Mouse (Mus musculus) T-helper 2 cell (primary cell): ENCODE measurements around the gene Nectin1.

ENCODE experiments used
- in situ Hi-C: fragments of 300-600 bp; cut with MboI, MseI; formaldehyde crosslinking; loops from one replicate; pipeline ENCODE4 v1.15.1; 2025; ENCODE audit warnings: high pct_unique_total_duplicates

Gene Nectin1

DNA sequence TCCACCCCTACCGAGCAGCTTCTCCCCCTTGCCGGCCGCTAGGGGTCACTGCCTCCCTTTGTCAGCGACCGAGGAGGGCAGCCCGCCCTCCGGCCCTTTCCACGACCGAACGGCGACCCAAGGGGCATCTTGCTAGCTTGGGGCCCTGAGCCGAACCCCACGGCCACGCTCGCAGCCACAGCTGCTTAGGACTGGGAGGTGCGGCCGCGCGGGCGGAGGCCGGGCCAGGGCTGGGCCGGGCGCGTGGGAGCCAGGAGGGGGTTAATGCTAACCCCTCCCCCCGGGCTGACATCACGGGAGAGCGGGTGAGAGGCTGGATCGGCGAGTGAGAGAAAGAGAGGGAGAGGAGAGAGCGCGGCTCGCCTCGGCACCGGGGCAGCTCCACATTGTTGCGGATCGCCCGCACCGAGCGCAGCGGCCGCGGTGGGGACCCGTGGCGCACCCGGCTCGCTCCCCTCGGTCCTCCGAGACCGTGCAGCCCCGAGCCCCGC is at the start of gene Nectin1:
Gene Nectin1 (plus strand): TSS at position 338 of the 491 bp plus-strand sequence.
- in situ Hi-C loops = loop anchor here (25.0 kb wide), 1 partner anchor 344 kb away; no protein-coding TSS in a partner anchor

DNA sequence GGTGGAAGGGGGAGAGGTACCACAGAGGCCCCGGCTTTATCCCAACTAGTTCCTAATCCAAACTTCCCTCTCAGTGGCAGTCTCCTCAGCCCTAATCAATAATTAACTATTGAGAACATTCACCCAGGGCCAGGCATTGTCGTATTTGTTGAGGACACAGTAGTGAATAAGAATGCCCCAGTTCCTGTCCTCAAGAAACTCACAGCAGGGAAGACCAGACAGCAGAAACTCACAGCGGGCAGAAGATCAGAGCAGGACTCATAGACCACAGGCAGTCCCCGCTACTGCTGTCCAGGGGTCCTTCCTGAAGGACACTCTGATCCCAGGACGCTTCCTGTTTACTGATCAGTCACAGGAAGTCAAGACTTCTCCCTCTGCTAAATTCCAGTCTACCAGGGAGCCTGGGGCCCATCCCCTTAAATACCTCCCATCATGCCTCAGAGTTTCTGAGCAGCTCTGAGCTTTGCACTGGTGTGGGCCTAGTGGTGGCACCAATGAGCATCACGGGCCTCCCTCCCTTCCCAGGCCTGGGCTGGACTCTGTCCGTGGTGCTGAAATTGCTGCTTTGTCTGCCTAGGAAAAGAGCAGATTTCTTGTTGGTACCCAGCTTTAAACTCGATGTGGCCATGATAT is 45.6 kb upstream of the Nectin1 start:
- in situ Hi-C loops = no loop called here

DNA sequence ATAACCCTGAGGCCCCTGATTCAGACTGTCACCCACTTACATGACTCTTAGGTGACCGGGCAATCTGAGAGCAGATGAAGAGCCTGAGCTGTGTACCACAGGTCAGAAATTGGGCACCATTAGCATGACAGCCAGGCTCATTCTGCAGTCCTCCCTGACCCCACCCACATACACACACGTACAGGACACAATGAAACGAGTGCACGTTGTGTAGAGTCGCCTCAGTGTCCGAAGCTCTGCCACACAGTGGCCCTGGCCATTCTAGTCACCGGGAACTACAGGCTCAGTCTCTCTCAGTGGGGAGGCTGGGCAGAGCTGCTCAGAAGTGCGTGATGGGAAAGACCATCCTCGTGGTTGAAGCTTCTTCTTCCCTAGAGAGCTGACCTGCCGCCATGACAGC is 44.9 kb upstream of the Nectin1 start:
- in situ Hi-C loops = no loop called here

DNA sequence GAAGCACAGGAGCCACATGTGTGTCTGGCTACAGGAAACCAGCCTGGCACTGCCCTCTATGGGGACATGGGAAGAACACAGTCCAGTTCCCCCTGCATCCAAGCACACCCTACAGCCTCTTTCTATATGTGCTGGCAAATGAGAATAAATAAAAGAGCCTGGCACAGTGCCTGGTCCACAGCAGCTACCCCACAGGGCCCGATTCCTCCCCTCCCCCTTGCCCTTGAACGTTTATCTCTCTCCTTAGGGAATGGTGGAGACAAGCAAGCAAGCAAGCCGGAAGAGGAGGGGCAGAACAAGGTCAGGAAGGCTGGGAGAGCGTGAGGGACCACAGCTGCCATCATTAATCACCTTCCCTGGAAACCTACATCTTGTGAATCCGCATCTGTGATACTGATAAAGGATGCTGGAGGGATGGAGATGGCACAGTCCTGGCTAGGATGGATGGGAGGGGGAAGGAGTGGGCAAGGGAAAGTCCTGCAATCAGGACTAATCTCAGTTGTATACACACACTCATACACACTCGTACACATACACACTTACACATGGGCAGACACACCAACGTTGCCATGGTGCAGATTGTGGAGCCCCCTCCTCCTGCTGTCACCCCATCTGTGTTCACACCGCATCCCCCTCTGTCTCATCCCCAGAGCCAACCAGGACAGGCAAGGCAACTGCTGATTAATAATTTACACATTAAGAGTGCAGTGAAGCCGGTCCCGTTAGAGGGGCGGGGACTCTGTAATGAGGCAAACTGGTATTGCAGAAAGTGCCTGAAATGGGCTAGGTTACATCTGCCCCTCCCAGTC is 44.2 kb upstream of the Nectin1 start:
- in situ Hi-C loops = no loop called here

DNA sequence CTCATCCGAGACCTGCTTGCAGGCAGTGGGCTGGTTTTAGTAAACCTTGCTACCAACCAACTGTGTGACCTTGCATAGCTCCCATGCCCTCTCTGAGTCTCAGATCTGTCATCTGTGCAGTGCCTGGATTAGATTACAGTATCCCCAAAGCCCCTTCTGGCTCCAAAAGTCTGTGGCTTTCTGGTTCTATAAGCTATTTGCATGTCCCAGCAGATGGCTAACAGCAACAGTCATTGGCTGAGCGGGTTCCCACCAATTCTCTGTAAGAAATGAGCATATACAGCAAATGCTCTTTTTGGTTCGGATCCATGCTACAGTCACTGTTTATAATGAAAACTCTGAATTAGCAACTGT is 43.6 kb upstream of the Nectin1 start:
- in situ Hi-C loops = no loop called here

DNA sequence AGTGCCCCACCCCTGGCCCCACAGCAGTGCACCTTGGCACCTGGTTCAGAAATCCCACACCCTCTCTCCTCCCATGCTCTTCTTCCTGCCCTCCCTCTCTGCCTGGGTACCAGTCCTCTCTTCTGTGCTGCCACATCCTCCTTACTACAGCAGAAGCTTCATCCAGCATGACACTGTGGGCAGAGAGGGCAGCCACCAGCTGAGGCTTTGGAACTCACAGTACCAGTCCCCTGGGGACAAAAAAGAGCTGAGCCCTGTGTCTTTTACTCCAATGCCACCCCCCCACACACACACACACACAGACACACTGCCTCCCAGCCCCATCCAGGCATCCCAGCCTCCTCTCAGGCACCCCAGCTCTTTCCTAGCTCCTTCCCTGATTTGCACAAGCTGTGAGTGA is 42.0 kb upstream of the Nectin1 start:
- in situ Hi-C loops = no loop called here

DNA sequence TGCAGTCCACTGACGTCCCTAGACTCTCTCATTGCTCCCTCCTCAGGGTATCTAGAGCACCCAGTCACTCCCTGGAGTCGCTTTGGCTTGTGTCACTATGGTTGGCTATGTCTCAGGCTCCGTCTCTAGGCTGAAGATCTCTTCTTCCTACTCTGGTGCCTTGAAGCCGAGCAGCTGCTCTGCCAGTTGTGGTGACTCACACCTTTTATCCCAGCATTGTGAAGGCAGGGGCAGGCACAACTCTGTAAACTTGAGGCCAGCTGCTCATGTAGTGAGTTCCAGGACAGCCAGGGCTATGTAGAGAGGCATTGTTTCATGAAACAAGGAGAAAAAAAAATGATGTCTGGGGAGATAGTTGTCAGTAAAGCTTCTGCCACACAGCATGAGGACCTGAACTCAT is 36.2 kb upstream of the Nectin1 start:
- in situ Hi-C loops = no loop called here

DNA sequence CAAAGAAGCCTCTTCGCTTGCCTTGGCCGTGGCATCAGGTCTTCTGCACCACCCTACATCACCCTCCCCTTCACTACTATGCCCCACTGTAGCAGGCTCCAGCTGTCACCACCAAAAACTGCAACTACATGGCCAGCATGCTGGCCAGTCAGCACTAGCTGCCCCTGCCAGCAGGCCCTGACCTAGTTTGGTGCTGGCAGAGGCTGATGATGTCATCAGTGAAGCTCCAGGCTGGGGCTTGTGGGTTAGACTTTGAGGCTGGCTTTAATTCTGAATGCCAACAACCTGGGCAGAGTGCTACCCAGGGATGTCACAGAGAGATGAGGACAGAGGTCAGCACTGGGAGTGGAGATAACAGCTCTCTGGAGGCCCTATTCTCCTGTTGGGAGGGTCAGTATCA is 35.1 kb upstream of the Nectin1 start:
- in situ Hi-C loops = no loop called here

DNA sequence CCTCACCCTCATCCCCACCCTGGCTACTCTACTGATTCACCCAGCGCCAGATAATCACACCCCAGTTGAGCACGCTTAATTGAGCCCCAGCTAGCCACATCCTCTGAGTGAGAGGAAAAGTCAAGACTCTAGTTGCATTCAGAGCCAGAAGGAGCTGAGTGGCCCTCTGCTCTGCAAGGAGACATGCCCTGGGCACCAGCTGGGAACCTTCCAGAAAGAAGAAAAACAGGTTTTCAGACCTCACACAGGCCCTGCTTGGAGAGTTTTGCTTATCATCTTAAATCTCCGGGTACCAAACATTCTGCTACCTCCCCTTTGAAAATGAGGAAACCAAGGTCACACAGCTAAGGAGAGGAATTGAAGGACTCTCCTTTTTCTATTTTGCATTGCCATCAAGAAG is 30.4 kb upstream of the Nectin1 start:
- in situ Hi-C loops = no loop called here

DNA sequence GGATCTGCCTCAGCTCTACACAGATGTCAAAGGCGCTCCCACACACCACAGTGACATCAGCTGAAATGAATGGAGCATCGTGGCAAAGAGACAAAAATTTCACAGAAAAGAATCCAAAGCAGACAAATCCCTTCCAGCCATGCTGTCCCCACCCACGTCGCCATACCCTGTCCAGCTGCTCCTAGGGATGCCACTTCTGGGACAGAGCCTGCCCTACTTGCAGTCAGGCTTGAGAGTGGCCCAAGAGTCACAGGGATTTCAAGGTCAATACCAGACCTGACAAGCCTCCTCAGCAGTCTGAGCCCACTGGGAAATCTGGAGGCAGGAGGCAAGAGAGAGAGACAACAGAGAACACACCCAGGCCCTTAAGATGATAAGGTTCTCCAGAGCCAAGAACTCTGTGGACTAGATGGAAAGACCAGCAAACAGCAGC is 24.4 kb upstream of the Nectin1 start:
- in situ Hi-C loops = no loop called here

DNA sequence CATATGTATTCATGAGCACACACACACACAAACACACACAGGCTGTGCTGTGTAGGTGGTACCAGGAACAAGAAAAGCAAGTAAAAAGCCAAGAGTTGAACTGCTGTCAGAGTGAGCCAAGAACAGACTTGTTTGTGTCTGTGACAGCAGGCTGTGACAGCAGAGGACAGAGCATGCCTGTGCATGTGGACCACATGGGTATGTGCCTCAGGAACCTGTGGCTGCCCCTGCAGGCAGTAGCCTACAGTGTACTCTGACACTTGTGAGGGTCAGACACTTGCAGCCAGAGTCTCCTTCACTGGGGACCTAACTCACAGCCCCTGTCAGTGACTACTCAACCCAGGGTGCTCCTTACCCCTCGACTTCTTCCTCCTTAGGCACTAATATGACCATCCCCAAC is 23.7 kb upstream of the Nectin1 start:
- in situ Hi-C loops = no loop called here

DNA sequence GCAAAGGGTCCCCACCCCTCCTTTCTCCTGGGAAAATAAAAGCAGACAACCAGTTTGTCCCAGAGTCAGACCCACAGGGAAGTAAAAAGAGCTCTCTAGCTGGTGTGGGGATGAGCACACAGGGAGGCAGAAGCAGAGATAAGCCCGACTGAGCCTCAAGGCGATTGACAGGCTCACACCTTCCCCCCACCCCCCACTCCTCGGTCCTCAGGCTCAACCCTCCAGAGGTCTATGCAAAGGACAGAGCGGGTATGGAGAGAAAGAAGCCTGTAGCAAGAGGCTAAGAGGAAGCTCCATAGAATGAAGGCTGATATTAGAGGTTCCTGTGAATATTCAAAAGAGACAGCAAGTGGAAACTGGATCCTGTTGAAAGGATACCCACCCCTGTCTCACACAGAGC is 19.7 kb upstream of the Nectin1 start:
- in situ Hi-C loops = no loop called here

DNA sequence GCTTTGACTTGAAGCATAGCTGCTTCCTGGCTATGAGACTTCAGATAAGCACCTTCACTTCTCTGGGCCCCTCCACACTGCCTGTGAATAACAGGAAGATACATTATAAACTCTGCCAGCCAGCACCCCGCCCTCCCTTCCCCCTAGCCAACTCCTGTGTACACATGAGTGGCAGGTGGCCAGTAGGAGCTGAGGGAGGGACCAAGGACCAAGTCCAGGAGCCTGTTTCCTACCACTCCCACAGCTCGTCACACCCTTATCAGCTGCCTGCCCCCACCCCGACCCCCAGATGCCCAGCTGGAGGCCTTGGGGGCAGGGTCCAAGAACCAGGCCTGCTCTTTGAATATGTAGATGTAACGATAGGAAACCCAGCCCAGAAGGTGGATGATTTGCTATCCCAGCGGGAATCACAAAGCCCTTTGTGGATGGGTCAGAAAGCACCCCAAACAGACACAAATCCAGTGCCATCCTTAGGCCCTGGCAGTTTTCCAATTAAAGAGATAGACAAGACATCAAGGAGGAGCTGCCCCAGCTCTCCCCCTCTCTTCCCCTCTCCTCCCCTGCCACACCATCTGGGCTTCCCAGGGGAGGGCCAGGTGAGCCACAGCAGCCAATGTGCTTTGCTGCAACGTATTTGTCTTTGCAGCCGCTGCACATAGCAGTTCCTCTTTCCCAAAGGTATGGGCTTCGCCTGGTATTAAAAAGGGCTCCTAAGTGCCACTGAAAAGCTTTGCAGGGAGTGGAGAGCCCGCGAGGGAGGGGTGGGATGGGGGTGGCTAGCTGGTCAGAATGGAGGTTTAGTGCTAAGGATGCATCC is 14.1 kb upstream of the Nectin1 start:
- in situ Hi-C loops = loop anchor here (25.0 kb wide), 1 partner anchor 358 kb away; no protein-coding TSS in a partner anchor

DNA sequence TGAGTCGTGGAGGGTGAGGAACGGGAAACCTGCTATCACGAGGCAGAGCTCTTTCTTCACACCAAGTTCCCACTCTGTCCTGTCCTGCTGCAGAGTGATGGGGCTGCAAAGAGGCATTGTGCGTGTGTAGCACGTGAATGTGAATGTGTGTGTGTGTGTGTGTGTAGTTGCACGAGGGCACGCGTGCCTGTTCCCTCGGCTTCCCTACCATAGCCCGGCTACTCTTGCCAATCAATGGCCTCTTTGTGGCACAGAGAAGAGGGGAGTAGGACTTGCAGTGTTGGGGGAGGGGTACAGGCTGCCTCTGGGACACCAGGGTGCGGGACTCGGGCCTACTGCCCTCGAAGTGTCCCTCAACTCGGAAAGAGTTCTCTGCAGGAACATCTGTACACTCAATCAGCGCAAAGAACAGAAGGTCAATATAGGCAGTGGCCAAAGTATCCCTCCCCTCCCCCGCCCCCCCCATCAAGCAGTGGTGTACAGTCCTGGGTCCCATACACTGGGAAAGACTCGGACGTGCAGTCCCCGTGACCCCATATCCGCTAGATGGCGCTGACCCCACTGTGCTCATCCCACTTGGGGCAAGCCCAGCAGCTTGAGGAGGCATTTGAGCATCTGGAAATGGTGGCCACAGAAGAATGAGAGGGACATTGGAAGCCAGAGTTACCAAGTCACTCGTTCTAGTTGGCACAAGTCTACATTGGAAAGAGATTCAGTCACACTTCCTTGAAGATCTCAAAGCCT is 13.3 kb upstream of the Nectin1 start:
- in situ Hi-C loops = loop anchor here (25.0 kb wide), 1 partner anchor 357 kb away; no protein-coding TSS in a partner anchor

DNA sequence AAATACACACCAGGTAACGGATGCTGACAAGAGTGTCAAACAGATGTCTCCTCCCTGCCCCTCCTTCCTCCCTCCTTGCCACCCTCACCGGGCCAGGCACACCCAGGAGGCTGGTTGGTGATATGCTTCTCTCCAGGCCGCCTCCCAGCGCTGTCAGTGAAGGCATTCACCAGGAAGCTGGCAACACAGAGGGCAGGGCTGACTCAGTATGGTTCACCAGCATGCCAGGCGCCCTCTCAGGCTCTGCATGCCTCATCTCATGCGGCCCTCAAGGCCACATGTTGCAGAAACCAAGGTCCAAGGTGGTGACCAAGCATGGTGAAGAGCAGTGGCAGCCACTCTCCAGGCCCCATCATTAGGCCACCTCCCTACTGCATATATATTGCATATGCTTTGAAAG is 11.9 kb upstream of the Nectin1 start:
- in situ Hi-C loops = loop anchor here (25.0 kb wide), 1 partner anchor 355 kb away; no protein-coding TSS in a partner anchor

DNA sequence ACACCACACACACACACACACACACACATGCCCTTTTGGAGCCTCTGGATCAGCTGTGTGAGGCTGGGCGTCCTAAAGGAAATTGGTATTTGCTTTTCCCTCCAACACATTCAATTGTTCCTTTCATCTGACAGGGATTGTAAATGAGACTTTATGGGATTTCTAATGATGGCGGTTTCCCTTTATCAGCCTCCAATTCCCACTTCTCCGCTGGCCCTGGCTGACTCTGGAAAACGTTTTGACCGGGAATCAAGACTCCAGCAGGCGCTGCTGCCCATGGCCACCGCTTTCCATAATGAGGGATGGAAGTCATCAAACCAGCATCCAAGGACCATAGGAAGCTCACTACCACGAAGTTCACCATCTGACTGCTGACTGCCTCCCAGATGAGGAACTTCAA is 11.1 kb upstream of the Nectin1 start:
- in situ Hi-C loops = loop anchor here (25.0 kb wide), 1 partner anchor 355 kb away; no protein-coding TSS in a partner anchor

DNA sequence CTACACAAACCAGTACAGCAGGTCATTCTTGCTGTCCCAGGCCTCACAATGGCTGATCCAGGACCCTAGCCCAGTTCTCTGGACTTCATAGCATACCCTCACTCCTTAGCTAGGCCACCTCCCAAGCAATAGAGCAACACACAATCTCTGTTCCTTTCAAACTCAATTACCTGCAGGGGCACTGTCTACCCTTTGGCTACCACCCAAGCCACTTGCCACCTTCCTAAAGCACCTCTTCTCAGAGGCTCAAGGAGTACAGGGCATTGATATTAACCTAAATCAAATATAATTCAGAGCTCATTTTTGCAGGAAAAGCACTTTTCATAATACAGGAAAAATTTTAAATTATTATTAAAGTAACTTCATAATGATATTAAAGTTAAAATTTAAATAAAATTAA is 8.8 kb upstream of the Nectin1 start:
- in situ Hi-C loops = loop anchor here (25.0 kb wide), 1 partner anchor 352 kb away; no protein-coding TSS in a partner anchor

DNA sequence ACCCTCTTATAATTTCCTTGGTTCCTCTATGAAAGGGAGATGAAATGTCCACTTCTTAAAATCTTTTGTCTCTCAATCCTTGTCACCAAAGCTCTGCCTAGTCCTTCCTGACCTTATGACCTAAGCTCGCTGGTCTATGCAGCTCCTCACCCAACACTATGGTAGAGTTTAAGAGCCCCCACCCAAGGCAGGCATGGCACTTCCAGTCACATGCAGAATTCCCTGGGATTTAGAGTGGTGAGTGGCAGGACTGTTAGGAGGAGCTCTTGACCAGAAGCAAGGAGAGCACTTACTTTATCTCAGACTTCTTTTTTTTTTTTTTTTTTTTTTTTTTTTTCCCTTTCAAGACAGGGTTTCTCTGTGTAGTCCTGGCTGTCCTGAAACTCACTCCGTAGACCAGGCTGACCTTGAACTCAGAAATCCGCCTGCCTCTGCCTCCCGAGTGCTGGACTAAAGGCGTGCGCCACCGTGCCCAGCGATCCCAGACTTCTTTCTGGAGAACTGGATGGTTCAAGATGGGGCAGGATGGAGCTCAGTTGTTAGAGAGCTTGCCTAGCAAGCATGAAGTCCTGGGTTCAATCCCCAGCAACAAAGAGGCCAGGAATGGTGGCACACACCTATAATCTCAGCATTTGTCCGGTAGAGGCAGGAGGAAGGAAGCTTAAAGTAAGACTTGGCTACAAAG is 7.6 kb upstream of the Nectin1 start:
- in situ Hi-C loops = loop anchor here (25.0 kb wide), 1 partner anchor 351 kb away; no protein-coding TSS in a partner anchor

DNA sequence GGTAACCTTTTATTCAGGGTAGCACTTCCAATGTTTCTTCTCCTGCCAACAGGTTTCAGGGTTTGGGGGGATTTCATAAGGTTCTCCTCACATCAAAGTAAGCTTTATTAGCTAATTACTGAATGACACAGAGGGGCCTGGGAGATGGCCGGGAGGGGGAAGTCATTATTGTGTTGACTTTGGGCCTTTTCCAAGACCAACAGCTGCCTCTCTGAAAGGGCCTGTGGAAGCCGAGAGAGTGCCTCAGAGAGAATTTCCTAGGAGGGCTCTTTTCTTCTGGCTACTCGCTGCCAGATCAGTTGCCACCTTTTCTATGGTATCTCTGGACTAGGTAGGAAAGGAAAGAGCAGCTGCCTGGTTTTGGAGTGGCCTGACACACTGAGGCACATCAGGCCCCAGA is 6.5 kb upstream of the Nectin1 start:
- in situ Hi-C loops = loop anchor here (25.0 kb wide), 1 partner anchor 350 kb away; no protein-coding TSS in a partner anchor

DNA sequence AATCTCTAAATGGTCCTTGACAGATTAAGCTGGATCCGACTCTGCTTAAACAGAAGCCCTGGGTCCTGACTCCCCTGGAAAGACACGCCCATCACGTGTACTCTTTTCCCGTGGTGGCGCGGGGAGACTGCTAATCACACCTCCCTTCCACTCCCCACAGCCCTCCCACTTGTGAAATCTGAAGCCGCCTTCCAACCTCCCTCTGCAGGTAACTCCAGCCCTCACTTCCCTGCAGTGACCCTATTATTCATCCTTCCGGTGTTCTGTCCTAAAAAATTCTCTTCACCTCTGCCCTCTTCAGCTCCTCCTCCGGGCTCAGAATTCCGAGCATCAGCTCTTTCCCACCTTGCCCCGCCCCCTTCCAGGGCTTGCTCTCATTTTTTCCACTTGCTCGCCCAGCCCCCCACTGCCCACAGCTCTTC is 5.9 kb upstream of the Nectin1 start:
- in situ Hi-C loops = loop anchor here (25.0 kb wide), 1 partner anchor 349 kb away; no protein-coding TSS in a partner anchor
